Mouse (Mus musculus) hindbrain, embryonic 16.5 days (tissue): ENCODE data around the gene Strn4. TPM values are rescaled to one million over a fixed set of nuclear protein-coding genes. Genes with fewer than 3 reads are reported as not detected.

Experiments used
- ATAC-seq: fragments of 200-750 bp; cut with Nextera tagmentation; 2 replicates; pipeline ENCODE4 v1.8.0; 2017; ENCODE audit warnings: moderate TSS enrichment, moderate library complexity
- H3K27ac ChIP-seq: fragments of 300-500 bp; sonication (generic); 2 replicates; pipeline ENCODE4 v1.5.1; 2014; ENCODE audit warnings: low read depth, mild to moderate bottlenecking, control low read depth, low read length, moderate library complexity
- H3K27me3 ChIP-seq: fragments of 300-500 bp; sonication (generic); replicated peaks from 2 replicates; pipeline ENCODE4 v1.6.1; 2014; ENCODE audit warnings: low read length; ENCODE audit not compliant: control insufficient read depth, insufficient read depth
- H3K36me3 ChIP-seq: fragments of 300-500 bp; sonication (generic); 2 replicates; pipeline ENCODE4 v1.6.1; 2014; ENCODE audit warnings: mild to moderate bottlenecking, low read length, moderate library complexity, mixed read lengths; ENCODE audit not compliant: control insufficient read depth, insufficient read depth
- H3K4me1 ChIP-seq: fragments of 300-500 bp; sonication (generic); 2 replicates; pipeline ENCODE4 v1.6.1; 2014; ENCODE audit warnings: low read depth, low read length; ENCODE audit not compliant: control insufficient read depth, insufficient read depth
- H3K4me2 ChIP-seq: fragments of 300-500 bp; sonication (generic); 2 replicates; pipeline ENCODE4 v1.6.1; 2014; ENCODE audit warnings: mild to moderate bottlenecking, low read length, control low read depth, moderate library complexity
- H3K4me3 ChIP-seq: fragments of 300-500 bp; sonication (generic); 2 replicates; pipeline ENCODE4 v1.5.1; 2014; ENCODE audit warnings: mild to moderate bottlenecking, low read length, control low read depth, moderate library complexity
- H3K9ac ChIP-seq: fragments of 300-500 bp; sonication (generic); 2 replicates; pipeline ENCODE4 v1.6.1; 2014; ENCODE audit warnings: low read depth, mild to moderate bottlenecking, control low read depth, low read length, moderate library complexity
- H3K9me3 ChIP-seq: fragments of 300-500 bp; sonication (generic); 2 replicates; pipeline ENCODE4 v1.6.1; 2014; ENCODE audit warnings: mild to moderate bottlenecking, low read length, moderate library complexity; ENCODE audit not compliant: control insufficient read depth
- WGBS: fragments of 180-500 bp; shearing (Covaris S2); extraction: QIAGEN DNeasy Blood & Tissue Kit; methylation state at CpG from one replicate; pipeline ENCODE4 v1.1.7; 2014; 5-methylcytosine and 5-hydroxymethylcytosine counted together
- polyA plus RNA-seq: library from polyadenylated mRNA; unstranded; fragments of >200 nt; fragmentation: Nextera tagmentation; extraction: Ambion mirVana; gene quantifications from 2 replicates; pipeline ENCODE4 v1.2.1, GENCODE M21; 2015

Gene Strn4
- polyA plus RNA-seq, 1 experiment from 2014 or later, result 159 TPM

GRCm38 (mm10) chr7:16876608-16877007, 60.9 kb downstream of the Strn4 start:
- ATAC-seq, result no peak
- Histone ChIP-seq H3K4me1 (peaks cover 13% of the 10 kb centered on the region), H3K4me2 (peak overlapping the region; percentile 76), H3K4me3 (peak overlapping the region; percentile 84), H3K36me3 (no peaks in the 10 kb centered on the region), H3K9me3 (no peaks in the 10 kb centered on the region), H3K27me3 (no peaks in the 10 kb centered on the region), H3K9ac (peak overlapping the region; percentile 93), H3K27ac (no peak overlapping the region)
- WGBS, result 4% methylated on average over 11 of the region's 13 CpGs

GRCm38 (mm10) chr7:16877717-16878116, 62.0 kb downstream of the Strn4 start:
- H3K4me1 ChIP-seq, result peaks cover 13% of the 10 kb centered on the region

GRCm38 (mm10) chr7:16879796-16880547, 64.3 kb downstream of the Strn4 start:
- WGBS, result 18% methylated on average over 7 of the region's 9 CpGs
- H3K4me1 ChIP-seq, result peaks cover 13% of the 10 kb centered on the region
- no peaks in the 10 kb centered on the region; the same call in 1 of the 2 replicates for H3K9me3 ChIP-seq
- no peak overlapping the region for H3K4me3 ChIP-seq
- ATAC-seq, result no peak
- no peak overlapping the region for H3K4me2 ChIP-seq
- peaks cover 5% of the 10 kb centered on the region for H3K36me3 ChIP-seq
- H3K27ac ChIP-seq, result no peak overlapping the region
- H3K27me3 ChIP-seq, result peaks cover 18% of the 10 kb centered on the region
- no peak overlapping the region for H3K9ac ChIP-seq

More at GRCm38 (mm10) chr7:16877717-16878116, 62.0 kb downstream of the Strn4 start:
- H3K27ac ChIP-seq, result no peak overlapping the region
- no peak for ATAC-seq
- WGBS, result 89% methylated on average over 3 of the region's 3 CpGs
- H3K36me3 ChIP-seq, result no peaks in the 10 kb centered on the region
- no peaks in the 10 kb centered on the region for H3K9me3 ChIP-seq
- no peaks in the 10 kb centered on the region for H3K27me3 ChIP-seq
- H3K9ac ChIP-seq, result no peak overlapping the region
- H3K4me2 ChIP-seq, result no peak overlapping the region
- no peak overlapping the region for H3K4me3 ChIP-seq

GRCm38 (mm10) chr7:16880615-16881014, 64.9 kb downstream of the Strn4 start:
- no peak overlapping the region for H3K27ac ChIP-seq
- H3K9me3 ChIP-seq, result peaks cover 5% of the 10 kb centered on the region
- peaks cover 11% of the 10 kb centered on the region for H3K36me3 ChIP-seq
- WGBS, result 17% methylated on average over 5 of the region's 5 CpGs
- peaks cover 19% of the 10 kb centered on the region for H3K27me3 ChIP-seq
- H3K9ac ChIP-seq, result peak overlapping the region; percentile 20; the same call in 1 of the 2 replicates
- no peak overlapping the region for H3K4me2 ChIP-seq
- H3K4me1 ChIP-seq, result peaks cover 13% of the 10 kb centered on the region
- no peak overlapping the region for H3K4me3 ChIP-seq
- no peak for ATAC-seq

DNA sequence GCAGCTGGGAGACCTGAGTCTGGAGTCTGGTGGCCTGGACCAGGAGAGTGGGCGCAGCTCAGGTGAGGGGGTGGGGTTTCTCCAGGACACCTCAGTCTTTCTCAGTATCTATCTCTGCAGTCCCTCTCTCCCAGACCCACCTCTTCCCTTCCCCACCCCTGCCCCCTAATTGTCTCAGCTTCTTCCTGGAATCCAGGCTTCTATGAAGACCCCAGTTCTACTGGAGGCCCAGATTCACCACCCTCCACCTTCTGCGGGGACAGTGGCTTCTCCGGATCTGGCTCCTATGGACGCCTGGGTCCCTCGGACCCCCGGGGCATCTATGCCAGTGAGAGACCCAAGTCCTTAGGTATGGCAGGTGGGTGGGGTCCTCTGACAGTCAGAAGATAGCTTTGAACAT, 67.5 kb downstream of the Strn4 start:
- H3K4me3 ChIP-seq, result no peak overlapping the region
- H3K36me3 ChIP-seq, result peaks cover 20% of the 10 kb centered on the region
- peaks cover 19% of the 10 kb centered on the region for H3K27me3 ChIP-seq
- WGBS, result 96% methylated on average over 6 of the region's 6 CpGs
- H3K4me1 ChIP-seq, result peaks cover 3% of the 10 kb centered on the region; the same call in 1 of the 2 replicates
- ATAC-seq, result no peak
- H3K27ac ChIP-seq, result no peak overlapping the region
- H3K9ac ChIP-seq, result no peak overlapping the region
- peaks cover 10% of the 10 kb centered on the region for H3K9me3 ChIP-seq
- no peak overlapping the region for H3K4me2 ChIP-seq

- H3K27me3 ChIP-seq, result peaks cover 19% of the 10 kb centered on the region
- peaks cover 20% of the 10 kb centered on the region for H3K36me3 ChIP-seq
- WGBS, result 52% methylated on average over 4 of the region's 4 CpGs
Measured at GRCm38 (mm10) chr7:16884334-16884733, 68.6 kb downstream of the Strn4 start.

DNA sequence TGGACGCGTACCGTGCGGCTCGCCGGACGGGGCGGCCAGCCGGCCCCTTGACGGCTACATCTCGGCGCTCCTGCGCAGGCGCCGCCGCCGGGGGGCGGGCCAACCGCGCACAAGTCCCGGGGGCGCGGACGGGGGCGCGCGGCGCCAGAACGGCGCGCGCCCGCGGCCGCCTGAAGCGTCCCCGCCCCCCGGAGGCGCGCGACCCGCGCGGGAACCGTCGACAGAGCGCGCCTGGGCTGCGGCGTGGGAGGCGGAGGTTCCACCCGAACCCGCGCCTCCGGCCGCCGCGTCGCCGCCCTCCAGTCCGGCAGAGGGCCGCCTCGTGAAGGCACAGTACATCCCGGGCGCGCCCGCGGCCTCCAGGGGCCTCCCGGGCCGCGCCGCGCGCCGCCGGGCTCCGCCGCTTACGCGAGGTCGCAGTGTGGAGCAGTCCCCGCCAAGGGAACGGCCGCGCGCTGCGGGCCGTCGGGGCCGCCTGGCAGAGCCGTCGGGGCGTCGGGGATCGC, 69.6 kb downstream of the Strn4 start:
- H3K27ac ChIP-seq, result no peak overlapping the region
- H3K4me1 ChIP-seq, result no peaks in the 10 kb centered on the region
- 15% methylated on average over 57 of the region's 95 CpGs for WGBS
- H3K4me2 ChIP-seq, result peak overlapping the region; percentile 39
- H3K9me3 ChIP-seq, result peaks cover 10% of the 10 kb centered on the region
- no peak overlapping the region; the same call in 1 of the 2 replicates for H3K9ac ChIP-seq
- H3K4me3 ChIP-seq, result peak overlapping the region; percentile 4
- peaks cover 20% of the 10 kb centered on the region for H3K36me3 ChIP-seq
- peaks cover 19% of the 10 kb centered on the region for H3K27me3 ChIP-seq
- no peak for ATAC-seq

More at GRCm38 (mm10) chr7:16884334-16884733, 68.6 kb downstream of the Strn4 start:
- Histone ChIP-seq H3K4me1 (peaks cover 3% of the 10 kb centered on the region; the same call in 1 of the 2 replicates), H3K4me3 (no peak overlapping the region), H3K9ac (no peak overlapping the region), H3K27ac (no peak overlapping the region), H3K9me3 (peaks cover 10% of the 10 kb centered on the region), H3K4me2 (no peak overlapping the region)
- peak; percentile 28; the same call in 1 of the 2 replicates for ATAC-seq

DNA sequence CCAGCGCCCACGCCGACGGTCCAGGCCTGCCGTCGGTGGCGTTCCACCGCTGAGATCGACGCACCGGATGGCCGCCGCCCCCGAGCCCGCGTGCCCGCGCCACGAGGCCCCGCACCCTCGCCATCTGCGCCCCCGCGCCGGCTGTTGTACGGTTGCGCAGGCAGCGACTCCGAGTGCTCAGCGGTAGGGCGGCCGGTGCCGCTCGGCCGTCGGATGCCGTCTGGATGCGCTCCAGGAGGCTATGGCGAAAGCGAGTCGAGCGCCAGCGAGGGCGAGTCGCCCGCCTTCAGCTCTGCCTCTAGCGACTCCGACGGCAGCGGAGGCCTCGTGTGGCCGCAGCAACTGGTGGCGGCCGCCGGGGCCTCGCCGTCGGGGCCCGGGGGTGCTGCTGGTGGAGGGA, 70.2 kb downstream of the Strn4 start:
- H3K9ac ChIP-seq, result no peak overlapping the region
- no peak overlapping the region for H3K4me3 ChIP-seq
- H3K36me3 ChIP-seq, result peaks cover 20% of the 10 kb centered on the region
- peaks cover 2% of the 10 kb centered on the region; the same call in 1 of the 2 replicates for H3K4me1 ChIP-seq
- H3K4me2 ChIP-seq, result no peak overlapping the region
- ATAC-seq, result no peak
- no peak overlapping the region for H3K27ac ChIP-seq
- whole genome bisulfite sequencing, result 47% methylated on average over 58 of the region's 59 CpGs
- H3K27me3 ChIP-seq, result peaks cover 22% of the 10 kb centered on the region
- H3K9me3 ChIP-seq, result peaks cover 10% of the 10 kb centered on the region
